Mouse (Mus musculus): Measurements from ENCODE around the gene Rasa3. TPM values are rescaled to one million over a fixed set of nuclear protein-coding genes. Genes with fewer than 3 reads are reported as not detected.

The Rasa3 gene
- total RNA-seq, 2 experiments from 2014 or later: 19.1 to 30.6 TPM

DNA sequence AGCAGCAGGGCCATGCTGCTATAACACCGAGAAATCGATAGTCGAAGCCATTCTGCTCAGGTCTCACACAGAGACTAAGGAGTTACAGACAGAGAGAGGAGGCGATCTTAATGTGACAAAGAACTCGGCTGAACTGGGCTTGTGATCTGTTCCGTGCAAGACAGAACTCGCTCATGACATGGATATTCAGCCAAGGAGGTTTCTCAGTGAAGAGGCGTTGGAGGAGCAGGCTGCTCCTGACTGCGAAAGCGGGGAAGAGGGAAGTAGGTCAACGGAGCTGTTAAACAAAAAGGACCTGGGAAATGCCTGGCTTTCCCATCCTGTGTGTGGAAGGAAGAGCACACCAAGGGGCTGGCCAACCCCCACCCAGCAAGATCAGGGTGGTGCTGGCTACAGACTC is 105.4 kb downstream of the Rasa3 start:
- DNase-seq (ENCODE audit: low spot score in 2 of 2): no peak

DNA sequence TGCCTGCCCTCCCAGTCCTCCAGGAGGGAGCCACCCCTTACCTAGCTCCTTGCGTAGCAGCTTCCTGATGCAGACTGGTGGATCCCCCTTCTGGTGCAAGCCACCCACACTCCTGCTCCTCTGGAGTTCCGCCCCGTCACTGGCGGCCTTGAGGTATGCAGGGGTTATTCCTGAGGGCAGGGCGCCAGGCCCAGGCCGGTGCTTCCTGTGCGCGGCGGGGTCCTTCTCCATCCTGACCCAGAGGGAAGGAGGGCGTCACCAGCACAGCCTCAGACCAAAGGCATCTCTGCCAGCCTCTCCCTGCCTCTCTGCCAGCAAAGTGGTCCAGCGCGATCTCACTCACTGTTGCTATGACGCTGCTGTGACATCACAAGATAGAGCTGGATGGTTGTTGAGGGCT is 115.3 kb downstream of the Rasa3 start, which contains the start of gene 1700029H14Rik:
Gene 1700029H14Rik (minus strand): TSS at position 344 of the 400 bp plus-strand sequence.
- no peak for DNase-seq (ENCODE audit: low spot score in 2 of 2)

DNA sequence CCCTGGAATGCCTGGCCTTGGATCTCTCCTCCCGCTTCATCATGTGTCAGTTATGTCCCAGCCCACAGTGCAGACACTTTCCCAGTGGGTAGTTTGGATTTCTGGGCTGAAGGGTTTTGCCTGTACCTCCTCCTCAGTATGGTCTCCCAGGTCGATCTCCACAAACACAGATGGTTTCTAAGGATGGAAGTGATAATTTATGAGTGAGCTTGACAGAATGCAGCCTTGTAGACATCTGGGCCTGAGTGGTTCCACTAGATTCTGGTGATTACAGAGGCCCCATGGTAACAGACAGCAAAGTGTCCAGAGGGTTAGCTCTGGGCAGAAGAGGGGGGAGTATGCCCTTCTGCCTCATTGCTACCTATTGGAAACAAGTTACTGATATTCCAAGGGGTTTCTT is 119.9 kb downstream of the Rasa3 start:
- DNase-seq (ENCODE audit: low spot score in 2 of 2): no peak

DNA sequence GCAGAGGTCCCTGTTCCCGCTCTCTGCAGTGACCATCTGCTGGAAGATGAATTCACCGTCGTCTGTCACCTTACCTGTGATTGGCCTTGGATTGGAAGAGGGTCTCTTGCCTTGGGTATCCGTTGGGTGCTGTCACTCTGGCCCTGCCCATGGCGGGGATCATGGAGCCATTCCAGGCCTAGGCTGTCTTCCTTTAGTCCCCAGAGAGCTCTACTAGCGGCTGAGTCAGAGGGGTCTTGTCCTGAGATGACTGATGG is 125.9 kb downstream of the Rasa3 start:
- no peak for DNase-seq (ENCODE audit: low spot score in 2 of 2)

DNA sequence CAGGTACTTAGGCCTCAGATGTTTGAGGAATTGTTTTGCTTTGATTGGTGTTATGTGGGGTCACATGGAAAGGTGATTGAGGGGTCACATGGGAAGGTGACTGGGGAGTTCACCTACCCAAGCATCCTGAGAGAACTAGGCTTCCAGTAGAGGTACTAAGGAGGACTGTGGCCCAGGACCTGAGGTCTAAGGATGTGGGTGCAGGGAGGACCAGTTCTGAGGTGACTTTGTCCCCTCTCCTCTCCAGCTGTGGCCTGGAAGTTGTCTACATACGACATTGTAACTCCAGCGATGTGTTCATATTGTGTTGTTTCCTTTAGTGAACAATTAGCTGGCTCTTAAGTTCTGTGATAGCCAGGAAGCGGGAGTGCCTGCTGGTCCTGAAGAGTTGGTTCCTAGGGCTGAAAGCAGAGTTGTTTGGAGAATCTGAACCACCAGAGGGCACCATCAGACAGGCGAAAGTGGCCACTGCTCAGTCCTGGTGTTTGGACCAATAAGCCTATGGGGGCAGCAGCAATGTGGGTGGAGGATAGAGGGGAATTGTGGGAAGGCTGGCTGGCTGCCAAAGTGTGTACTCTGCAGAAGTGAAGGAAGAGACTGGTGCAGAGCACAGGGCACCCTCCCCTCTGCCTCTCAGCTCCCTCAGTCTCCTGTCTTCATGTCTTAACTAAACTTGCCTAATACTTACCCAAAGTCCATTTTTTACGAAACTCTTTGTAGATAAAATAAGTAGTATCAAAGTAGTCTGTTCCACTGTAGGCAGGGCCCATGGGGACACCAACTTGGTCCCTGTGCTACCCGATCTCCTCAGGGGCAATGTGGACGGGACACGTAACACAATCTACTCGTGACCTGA is 126.5 kb downstream of the Rasa3 start:
- DNase-seq (ENCODE audit: low spot score in 2 of 2): peak; percentile 79 to 81

DNA sequence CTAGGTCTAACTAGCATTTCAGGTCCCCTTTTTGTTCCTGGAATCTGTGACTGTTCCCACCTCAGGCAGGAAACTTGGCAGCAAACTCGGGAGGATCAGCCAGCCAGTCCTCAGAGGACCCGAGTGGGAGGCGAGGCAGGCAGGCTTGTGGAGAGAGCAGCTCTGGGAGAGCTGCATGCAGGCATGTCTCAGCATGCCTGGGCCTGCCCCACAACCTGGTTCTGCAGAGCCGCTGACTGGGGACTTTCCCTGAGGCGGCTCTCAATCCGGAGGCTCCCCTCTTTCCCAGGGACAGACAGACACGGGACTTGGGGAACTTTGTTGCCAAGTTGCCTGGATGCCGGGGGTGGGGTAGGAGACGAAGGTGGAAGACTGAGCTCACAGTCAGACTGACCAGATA is 128.6 kb downstream of the Rasa3 start:
- no peak for DNase-seq (ENCODE audit: low spot score in 2 of 2)

DNA sequence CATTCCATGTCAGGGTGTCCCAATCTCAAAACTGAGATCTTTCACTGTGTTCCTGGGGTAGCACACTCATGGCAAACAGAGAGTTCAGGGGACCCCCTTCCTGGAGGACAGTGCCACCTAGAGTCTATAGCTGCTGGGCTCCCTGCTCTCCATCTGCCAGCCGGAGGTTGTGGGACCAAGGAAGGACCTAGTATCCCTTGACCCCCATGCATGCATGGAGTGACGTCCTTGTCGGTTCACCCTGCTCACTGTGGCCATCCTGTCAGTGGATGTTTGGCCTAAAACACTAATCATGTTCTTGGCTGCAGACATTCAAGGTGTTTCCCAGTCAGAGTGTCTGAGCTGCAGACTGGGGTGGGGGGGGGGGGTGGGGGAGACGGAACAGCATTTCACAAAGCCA is 129.2 kb downstream of the Rasa3 start:
- DNase-seq (ENCODE audit: low spot score in 2 of 2): peak; percentile 35 to 37

DNA sequence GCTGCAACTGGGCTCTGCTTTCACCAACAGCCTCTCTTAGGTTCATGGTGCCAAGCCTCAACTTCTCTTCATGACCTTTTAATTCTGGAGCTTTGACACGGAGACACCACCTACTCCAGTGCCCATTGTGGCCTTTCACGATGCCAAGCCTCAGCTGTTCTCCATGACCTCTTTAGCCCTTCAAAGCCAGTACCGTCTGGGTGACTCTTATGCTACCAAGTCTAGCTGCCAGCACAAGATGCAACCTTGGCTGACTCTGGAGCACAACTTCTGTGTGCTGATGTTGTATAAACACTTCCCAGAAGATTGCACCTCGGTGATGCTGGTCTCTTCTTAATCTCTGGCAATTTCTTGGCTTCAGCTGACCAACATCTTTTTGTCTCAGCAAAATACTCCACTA is 131.0 kb downstream of the Rasa3 start:
- DNase-seq (ENCODE audit: low spot score in 2 of 2): no peak

DNA sequence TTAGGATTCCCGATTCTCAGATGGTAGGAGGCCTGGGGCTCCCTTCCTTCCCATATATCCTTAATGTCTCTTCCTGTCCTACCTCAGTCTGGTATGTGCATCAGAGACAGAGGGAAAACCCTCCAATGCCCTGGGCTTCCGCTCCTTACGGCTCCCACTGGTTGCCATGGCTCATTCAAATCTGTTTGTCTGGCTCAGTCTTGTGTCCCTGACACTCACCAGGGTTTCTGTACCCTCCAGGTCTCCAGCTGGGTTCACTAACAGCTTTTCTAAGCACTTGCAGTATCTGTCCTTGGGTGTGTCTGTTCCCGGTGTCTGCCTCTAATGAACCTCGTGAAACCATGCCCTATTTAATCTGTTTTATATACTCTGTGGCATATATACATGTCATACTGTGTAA is 135.9 kb downstream of the Rasa3 start:
- no peak for DNase-seq (ENCODE audit: low spot score in 2 of 2)

DNA sequence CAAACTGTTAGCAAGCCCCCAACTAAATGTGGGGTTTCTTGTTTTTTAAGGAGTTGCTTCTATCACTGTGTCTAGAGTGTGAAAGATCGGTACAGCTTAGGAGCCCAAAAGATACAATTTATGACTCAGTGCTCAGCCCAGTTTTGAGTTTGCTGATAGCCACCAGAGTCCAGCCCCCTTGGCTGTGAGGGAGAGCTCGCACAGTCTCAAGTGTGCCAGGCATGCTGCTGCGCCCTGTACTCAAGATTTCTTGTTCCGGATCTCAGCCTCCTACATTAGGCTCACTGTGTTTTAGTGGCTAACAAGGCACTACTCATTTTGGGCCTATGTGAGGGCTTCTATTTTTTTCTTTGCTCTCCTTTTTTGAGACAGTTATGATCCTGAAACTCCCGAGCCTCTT is 137.3 kb downstream of the Rasa3 start:
- no peak for DNase-seq (ENCODE audit: low spot score in 2 of 2)

DNA sequence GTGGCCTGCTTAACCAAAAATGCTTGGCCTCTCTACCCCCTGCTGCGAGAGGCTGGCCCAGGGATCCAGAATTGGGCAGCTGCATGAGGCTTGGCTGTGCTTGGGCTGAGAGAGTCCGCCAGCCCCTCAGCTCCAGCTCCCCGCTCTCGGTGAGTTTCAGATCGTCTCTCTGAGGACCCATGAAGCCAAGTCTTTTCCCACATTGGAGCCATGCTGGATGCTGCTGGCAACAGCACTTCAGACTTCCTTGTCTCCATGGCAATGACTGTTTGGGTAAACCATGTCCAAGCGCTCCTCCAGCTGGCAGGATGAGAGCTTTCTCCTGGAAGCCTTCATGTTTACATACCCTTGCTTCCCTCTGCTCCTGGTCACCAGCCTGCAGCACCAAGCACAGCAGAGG is 138.6 kb downstream of the Rasa3 start:
- no peak for DNase-seq (ENCODE audit: low spot score in 2 of 2)

DNA sequence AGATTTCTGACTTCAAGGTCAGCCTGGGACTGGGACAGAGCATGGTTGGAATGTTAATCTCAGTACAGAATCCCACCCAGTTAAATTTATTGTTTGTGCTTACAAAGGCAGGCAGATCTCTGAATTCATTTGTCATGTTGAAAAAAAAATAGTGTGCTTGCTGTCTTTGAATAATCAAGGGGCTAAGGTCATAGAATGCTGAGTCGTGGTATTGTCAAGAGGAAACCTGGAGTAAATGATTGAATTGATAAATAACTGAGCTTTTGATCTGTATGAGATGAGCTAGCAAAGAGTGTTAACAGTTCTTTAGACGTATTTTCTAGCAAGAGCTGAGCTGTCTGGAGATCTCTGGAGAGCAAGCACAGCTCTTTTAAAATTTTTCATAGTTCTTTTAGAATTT is 140.3 kb downstream of the Rasa3 start:
- DNase-seq (ENCODE audit: low spot score in 2 of 2): no peak

DNA sequence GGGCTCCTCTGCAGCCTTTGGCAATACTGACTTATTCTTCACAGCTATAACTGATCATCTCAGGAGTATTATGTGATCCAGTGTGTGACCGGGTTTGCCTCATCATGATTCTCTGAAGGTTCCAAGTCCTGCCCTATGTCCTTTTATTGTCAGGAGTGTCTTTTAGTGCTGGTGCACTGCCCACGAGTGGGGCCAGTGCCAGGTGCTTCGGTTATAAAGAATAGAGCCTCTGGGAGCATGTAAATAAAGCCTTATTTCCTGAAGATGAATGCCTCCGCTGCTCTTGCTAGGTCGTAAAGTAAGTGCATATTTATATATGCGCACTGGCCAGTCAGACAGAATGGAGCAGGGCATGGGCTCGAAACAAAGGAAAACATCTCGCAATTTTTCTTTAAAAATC is 144.3 kb downstream of the Rasa3 start:
- no peak for DNase-seq (ENCODE audit: low spot score in 2 of 2)

DNA sequence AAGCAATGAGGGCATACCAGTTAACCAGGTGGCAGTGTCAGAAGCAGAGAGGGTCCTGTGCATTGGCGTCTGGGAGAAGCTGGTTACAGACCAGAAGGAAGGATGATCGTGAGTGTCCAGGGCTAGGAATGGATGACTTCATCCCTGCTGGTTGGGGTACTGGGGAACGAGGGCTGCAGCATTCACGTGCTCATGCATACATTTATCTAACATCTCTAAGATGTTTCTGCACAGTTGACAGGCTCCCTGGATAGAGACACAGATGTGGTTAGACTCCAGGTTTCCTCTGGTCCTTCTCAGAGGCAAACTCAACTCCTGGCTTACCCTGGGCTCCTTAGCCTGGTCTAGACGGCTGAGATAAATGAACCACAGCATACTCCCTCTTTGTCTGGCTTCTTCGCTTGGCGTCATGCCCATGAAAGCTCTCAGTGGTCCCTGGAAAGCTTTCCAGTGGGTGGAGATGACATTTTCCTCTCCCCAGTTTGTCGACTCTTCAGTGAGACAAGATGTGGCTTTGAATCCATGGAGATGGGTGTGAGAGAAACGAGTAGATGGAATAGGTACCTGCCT is 145.7 kb downstream of the Rasa3 start:
- no peak for DNase-seq (ENCODE audit: low spot score in 2 of 2)

DNA sequence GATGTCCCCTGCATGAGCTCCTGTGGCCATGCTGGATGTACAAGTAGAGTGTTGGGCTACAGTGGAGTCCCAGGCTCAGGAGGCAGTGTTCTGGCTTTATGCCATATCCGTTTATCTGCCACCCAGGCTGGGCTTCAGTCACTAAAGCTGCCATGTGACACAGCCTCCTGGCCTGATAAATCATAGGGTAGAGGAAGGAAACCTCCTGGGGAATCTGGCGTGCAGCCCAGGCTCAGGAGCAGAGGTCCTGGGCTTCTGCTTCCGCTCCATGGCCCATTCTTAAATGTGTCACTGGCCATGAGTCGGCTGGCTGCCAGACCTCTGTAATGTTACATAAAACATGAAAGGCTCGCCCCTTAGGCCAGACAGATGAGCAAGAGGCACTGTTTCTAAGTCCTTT is 146.5 kb downstream of the Rasa3 start:
- DNase-seq (ENCODE audit: low spot score in 2 of 2): peak; percentile 73 to 81

DNA sequence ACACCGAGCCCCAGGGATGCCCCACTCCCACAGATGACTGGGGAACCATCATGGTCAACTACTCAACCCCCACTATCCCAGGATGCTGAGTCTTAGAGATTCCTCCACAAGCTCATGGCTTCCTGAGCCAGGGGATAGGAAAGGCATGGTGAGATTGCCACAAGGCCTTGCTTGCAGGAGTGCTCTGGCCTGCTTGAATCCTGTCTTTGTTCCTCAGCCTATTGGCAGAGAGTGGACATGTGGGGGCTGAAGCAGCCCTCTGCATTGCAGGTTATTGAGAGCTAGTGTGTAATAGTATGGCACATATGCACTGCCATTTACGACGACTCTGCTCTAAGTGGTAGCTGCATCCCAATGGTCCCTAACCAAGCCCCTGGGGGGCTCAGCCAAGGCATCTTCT is 147.0 kb downstream of the Rasa3 start:
- no peak for DNase-seq (ENCODE audit: low spot score in 2 of 2)

DNA sequence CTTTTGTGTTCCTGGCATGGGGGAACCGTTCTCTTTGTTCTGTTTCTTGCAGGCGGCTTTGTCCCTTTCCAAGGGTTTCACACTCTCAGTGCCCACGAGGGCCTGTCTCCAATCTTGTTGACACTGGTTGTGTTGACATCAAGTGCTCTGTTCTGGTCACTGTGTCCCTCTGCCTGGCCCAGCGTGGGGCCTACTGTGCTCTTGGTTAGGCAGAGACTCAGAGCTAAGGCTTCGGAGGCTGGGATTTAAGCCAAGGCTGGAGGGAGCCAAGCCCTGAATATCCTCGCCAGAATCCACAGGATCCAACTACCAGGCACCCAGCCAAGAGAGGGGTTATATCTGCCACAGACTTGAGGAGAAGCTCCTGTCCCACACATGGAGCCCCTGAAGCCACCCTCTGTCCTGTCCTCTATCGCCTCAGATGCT is 147.5 kb downstream of the Rasa3 start:
- DNase-seq (ENCODE audit: low spot score in 2 of 2): peak in 1 of 2 experiments; percentile 55

DNA sequence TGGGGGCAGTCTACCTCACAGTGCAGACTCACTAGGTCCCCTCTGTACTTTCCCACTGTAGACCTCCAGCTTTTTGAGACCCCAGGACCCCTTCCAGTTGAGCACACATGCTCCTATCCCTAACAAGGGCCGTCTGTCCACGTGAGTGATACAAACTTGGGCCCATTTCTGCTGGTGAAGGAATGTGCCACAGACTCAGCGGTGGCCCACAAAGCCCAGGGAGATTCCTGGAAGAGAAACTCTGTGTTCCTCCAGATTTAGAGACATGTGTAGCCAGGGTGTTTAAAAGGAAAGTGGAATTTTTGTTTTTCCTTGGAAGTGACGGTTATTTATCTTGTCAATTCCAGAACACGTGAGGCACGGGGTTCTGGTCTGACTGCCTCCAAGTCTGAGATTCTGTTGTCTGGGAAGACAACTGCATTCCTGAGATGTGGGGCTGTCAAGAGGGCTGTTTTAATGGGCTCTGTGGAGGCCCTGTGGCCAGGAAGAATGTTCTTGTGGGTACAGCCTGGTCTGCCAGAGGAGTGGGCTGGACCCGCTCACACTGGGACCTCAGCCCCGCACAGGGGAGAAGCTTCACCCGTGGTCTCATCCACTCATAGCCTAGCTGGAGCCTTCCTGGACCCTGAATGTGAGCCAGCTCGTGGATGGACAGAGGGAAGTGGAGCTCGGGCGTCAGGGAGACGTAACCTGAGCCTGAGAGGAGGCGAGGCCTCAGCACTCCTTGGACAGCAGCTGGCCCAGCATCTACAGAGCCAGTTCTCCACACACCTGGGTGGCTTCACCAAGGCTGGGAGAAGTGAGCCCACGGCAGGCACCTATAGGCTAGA is 148.2 kb downstream of the Rasa3 start:
- no peak for DNase-seq (ENCODE audit: low spot score in 2 of 2)

DNA sequence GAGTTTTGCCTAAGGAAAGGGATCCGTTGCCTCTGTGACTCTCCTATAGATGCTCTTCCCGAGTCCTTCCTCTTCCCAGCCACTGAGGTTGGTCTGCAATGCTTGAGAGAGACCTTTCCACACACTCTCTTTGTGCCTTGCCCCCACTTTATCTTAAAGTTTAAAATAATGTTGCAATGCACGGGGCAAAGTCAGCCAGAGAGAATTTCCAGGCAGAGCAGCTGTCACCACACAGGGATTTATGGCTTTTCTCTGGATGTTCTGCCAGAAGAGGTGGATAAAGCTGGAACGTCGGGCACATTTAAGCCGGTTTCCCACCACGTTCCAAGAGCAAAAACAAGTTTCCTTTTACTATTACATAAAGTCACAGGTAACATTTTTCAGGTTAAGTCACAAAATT is 156.0 kb downstream of the Rasa3 start:
- peak in 1 of 2 experiments; percentile 18 for DNase-seq (ENCODE audit: low spot score in 2 of 2)

DNA sequence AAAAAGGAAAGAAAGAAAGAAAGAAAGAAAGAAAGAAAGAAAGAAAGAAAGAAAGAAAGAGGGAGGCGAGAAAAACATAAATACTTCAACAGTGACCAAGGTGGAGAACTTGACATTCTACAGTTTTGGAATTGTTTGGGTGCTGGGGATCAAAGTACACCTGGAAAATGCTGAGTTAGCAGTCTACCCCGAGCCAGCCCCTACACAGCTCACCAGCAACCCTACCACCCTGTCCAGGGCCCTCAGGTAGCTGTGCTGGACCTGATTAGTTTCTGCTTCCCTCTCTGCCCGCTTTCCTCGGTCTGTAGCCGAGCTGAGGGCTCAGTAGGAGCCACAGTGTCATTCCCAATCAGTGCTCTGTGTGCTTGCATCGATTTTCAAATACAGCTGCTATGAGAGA is 157.1 kb downstream of the Rasa3 start:
- peak in 1 of 2 experiments; percentile 7 for DNase-seq (ENCODE audit: low spot score in 2 of 2)

DNA sequence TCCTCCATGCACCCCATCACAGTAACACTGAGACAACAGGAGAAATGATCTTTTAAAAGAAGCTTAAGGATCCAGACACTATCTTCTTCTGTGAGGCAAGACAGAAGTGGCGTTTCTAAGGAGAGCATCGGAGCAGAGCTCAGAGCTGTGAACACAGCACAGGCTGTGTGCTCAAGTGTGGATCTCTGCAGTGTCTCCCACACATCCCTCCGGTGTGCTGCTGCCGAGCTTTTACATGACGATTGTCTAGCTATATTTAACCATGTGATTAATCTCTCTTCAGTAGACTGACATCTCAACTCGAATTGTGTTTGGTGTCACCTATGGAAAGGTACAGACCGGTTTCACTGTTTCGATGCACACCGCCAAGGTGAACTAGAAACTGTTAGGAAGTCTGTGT is 157.9 kb downstream of the Rasa3 start:
- no peak for DNase-seq (ENCODE audit: low spot score in 2 of 2)

DNA sequence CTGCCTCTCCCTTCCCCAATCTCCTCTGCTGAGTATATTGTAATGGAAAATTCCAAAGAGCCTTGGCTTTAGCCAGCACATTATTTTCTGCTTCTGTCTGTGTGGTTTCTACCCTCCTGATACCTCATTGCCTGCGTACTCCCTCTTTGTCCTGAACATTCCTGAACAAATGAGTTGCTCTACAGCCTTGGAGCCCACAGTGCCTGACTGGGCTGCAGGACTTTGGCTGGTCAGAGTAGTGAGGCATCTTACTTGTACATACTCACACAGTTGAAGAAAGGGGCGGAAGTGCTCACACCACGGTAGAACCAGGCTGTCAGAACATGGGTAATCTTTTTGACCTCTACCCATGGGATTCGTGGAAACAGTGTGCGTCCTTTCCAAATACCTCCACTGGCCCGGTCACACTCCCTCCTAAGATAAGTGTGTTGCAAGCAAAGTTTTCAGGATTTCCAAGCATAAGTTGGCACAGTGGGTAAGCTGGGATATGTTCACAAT is 160.1 kb downstream of the Rasa3 start:
- no peak for DNase-seq (ENCODE audit: low spot score in 2 of 2)

Measured in adrenal gland, adult 18-20 months (tissue).